Mouse (Mus musculus) olfactory bulb, adult 2 months (tissue): ENCODE results near the gene Iqsec1.

Source experiments
- CTCF ChIP-seq: fragments of 200-500 bp; IDR thresholded peaks from 2 replicates; pipeline ENCODE4 v1.5.1; 2012; ENCODE audit warnings: low read depth, mild to moderate bottlenecking, low read length, moderate library complexity; ENCODE audit not compliant: insufficient read depth
- POLR2A ChIP-seq: fragments of 200-500 bp; IDR thresholded peaks from 2 replicates; pipeline ENCODE4 v1.6.1; 2012; ENCODE audit warnings: mild to moderate bottlenecking, low read depth, low read length, moderate library complexity; ENCODE audit not compliant: insufficient read depth

- TF ChIP-seq CTCF, result no peak
- TF ChIP-seq POLR2A, result no peak
Measured at GRCm38 (mm10) chr6:90919636-90920420, 68.7 kb downstream of the Iqsec1 start.
